Mouse (Mus musculus) left cerebral cortex, adult 9 months (tissue): ENCODE measurements around the gene Ank3.

ENCODE experiments used
- DNase-seq, 2 experiments: peaks; one replicate each; pipeline ENCODE4 v3.0.0; 2022; ENCODE audit warnings: low spot score in 2 of 2

Gene Ank3

GRCm38 (mm10) chr10:70057064-70057463 lies 658.5 kb downstream of the Ank3 start:
- no peak for DNase-seq

- peak in 1 of 2 experiments; percentile 57 for DNase-seq
Measured at GRCm38 (mm10) chr10:70060021-70060688, 661.6 kb downstream of the Ank3 start.

- peak in 1 of 2 experiments; percentile 14 for DNase-seq
Measured at GRCm38 (mm10) chr10:70060689-70061081, 662.1 kb downstream of the Ank3 start.

- DNase-seq = no peak
Measured at GRCm38 (mm10) chr10:70063881-70064555, 665.4 kb downstream of the Ank3 start.

- DNase-seq = no peak
Measured at GRCm38 (mm10) chr10:70065191-70065590, 666.6 kb downstream of the Ank3 start.

- DNase-seq = no peak
Measured at GRCm38 (mm10) chr10:70066497-70067168, 668.1 kb downstream of the Ank3 start.

- DNase-seq = no peak
Measured at GRCm38 (mm10) chr10:70067169-70068115, 668.9 kb downstream of the Ank3 start.

GRCm38 (mm10) chr10:70069321-70069720 lies 670.7 kb downstream of the Ank3 start:
- no peak for DNase-seq

- DNase-seq = peak in 1 of 2 experiments; percentile 73
Measured at GRCm38 (mm10) chr10:70071334-70071733, 672.8 kb downstream of the Ank3 start.
